Mouse (Mus musculus): ENCODE measurements at regions not wholly inside any gene's neighbourhood (a gene's known extent, or its start where the extent isn't known, plus 50 kb on each side); places are given as distances from the start of the nearest gene placed in this dataset.

GRCm38 (mm10) chr11:57899335-57899734, 66.7 kb upstream of the Hand1 start:
- no peak for TF ChIP-seq MAX (IDR thresholded peaks at IDR 0.05)
- no peak for TF ChIP-seq MYOD1 (IDR thresholded peaks at IDR 0.05; ENCODE audit: control insufficient read depth, insufficient read length, low read depth)
- TF ChIP-seq CTCF (IDR thresholded peaks at IDR 0.05; ENCODE audit: control insufficient read depth, insufficient read depth, insufficient read length), result no peak
- TF ChIP-seq USF1 (IDR thresholded peaks at IDR 0.05; ENCODE audit: low read depth), result no peak
